Mouse (Mus musculus): ENCODE results near the gene Sparc. TPM values are rescaled to one million over a fixed set of nuclear protein-coding genes. Genes with fewer than 3 reads are reported as not detected.

The Sparc gene
- polyA plus RNA-seq, 1 experiment from 2014 or later = 814 TPM

- WGBS = 68% methylated on average over 9 of the region's 9 CpGs
These were observed 7.8 kb downstream of the Sparc start for GRCm38 (mm10) chr11:55415036-55415704.

GRCm38 (mm10) chr11:55414314-55414713 is 8.7 kb downstream of the Sparc start:
- no peak overlapping the region for H3K9ac ChIP-seq
- ATAC-seq (ENCODE audit: insufficient number of reproducible peaks, insufficient read depth, low FRiP score, low TSS enrichment) = no peak
- H3K4me1 ChIP-seq = peaks cover 26% of the 10 kb centered on the region
- no peaks in the 10 kb centered on the region for H3K27me3 ChIP-seq
- H3K4me3 ChIP-seq = no peak overlapping the region
- peaks cover 26% of the 10 kb centered on the region for H3K36me3 ChIP-seq
- 70% methylated on average over 5 of the region's 5 CpGs for WGBS
- no peak overlapping the region for H3K4me2 ChIP-seq (replicated peaks)
- no peak overlapping the region for H3K27ac ChIP-seq
- H3K9me3 ChIP-seq = no peaks in the 10 kb centered on the region

More at GRCm38 (mm10) chr11:55415036-55415704, 7.8 kb downstream of the Sparc start:
- no peak overlapping the region for H3K9ac ChIP-seq
- no peak overlapping the region for H3K4me2 ChIP-seq (replicated peaks)
- no peak for ATAC-seq (ENCODE audit: insufficient number of reproducible peaks, insufficient read depth, low FRiP score, low TSS enrichment)
- H3K27me3 ChIP-seq = no peaks in the 10 kb centered on the region
- H3K4me3 ChIP-seq = no peak overlapping the region
- no peaks in the 10 kb centered on the region for H3K9me3 ChIP-seq
- H3K27ac ChIP-seq = peak overlapping the region; percentile 57
- peaks cover 17% of the 10 kb centered on the region for H3K36me3 ChIP-seq
- peaks cover 30% of the 10 kb centered on the region for H3K4me1 ChIP-seq

- WGBS = 93% methylated on average over 2 of the region's 2 CpGs
- Histone ChIP-seq H3K4me2 (replicated peaks) (no peak overlapping the region), H3K27ac (no peak overlapping the region), H3K9ac (no peak overlapping the region), H3K9me3 (no peaks in the 10 kb centered on the region), H3K4me1 (peaks cover 22% of the 10 kb centered on the region), H3K4me3 (no peak overlapping the region), H3K36me3 (peaks cover 35% of the 10 kb centered on the region), H3K27me3 (no peaks in the 10 kb centered on the region)
- ATAC-seq (ENCODE audit: insufficient number of reproducible peaks, insufficient read depth, low FRiP score, low TSS enrichment) = no peak
These were observed 9.6 kb downstream of the Sparc start for GRCm38 (mm10) chr11:55413416-55413796.

GRCm38 (mm10) chr11:55412680-55413415 is 10.1 kb downstream of the Sparc start:
- H3K4me3 ChIP-seq = no peak overlapping the region
- no peaks in the 10 kb centered on the region for H3K9me3 ChIP-seq
- H3K27ac ChIP-seq = no peak overlapping the region
- no peak overlapping the region for H3K4me2 ChIP-seq (replicated peaks)
- 90% methylated on average over 10 of the region's 10 CpGs for WGBS
- peaks cover 41% of the 10 kb centered on the region for H3K36me3 ChIP-seq
- peaks cover 22% of the 10 kb centered on the region for H3K4me1 ChIP-seq
- H3K9ac ChIP-seq = no peak overlapping the region
- ATAC-seq (ENCODE audit: insufficient number of reproducible peaks, insufficient read depth, low FRiP score, low TSS enrichment) = no peak
- no peaks in the 10 kb centered on the region for H3K27me3 ChIP-seq

- no peak for ATAC-seq (ENCODE audit: insufficient number of reproducible peaks, insufficient read depth, low FRiP score, low TSS enrichment)
- no peak overlapping the region for H3K27ac ChIP-seq
- H3K27me3 ChIP-seq = no peaks in the 10 kb centered on the region
- no peak overlapping the region for H3K4me3 ChIP-seq
- no peaks in the 10 kb centered on the region for H3K9me3 ChIP-seq
- no peak overlapping the region for H3K9ac ChIP-seq
- peaks cover 49% of the 10 kb centered on the region for H3K36me3 ChIP-seq
- WGBS = 79% methylated on average over 7 of the region's 7 CpGs
- peaks cover 18% of the 10 kb centered on the region for H3K4me1 ChIP-seq
- H3K4me2 ChIP-seq (replicated peaks) = no peak overlapping the region
These were observed 10.9 kb downstream of the Sparc start for GRCm38 (mm10) chr11:55412034-55412433.

- no peak for ATAC-seq (ENCODE audit: insufficient number of reproducible peaks, insufficient read depth, low FRiP score, low TSS enrichment)
- Histone ChIP-seq H3K36me3 (peaks cover 64% of the 10 kb centered on the region), H3K4me3 (no peak overlapping the region), H3K27me3 (no peaks in the 10 kb centered on the region), H3K27ac (no peak overlapping the region), H3K9ac (no peak overlapping the region), H3K9me3 (no peaks in the 10 kb centered on the region), H3K4me2 (replicated peaks) (no peak overlapping the region), H3K4me1 (peaks cover 13% of the 10 kb centered on the region)
- 46% methylated on average over 3 of the region's 3 CpGs for WGBS
These were observed 12.5 kb downstream of the Sparc start for GRCm38 (mm10) chr11:55410502-55410901.

- H3K4me3 ChIP-seq = no peak overlapping the region
- peaks cover 67% of the 10 kb centered on the region for H3K36me3 ChIP-seq
- no peak overlapping the region for H3K9ac ChIP-seq
- peaks cover 9% of the 10 kb centered on the region for H3K4me1 ChIP-seq
- no peak for ATAC-seq (ENCODE audit: insufficient number of reproducible peaks, insufficient read depth, low FRiP score, low TSS enrichment)
- H3K4me2 ChIP-seq (replicated peaks) = no peak overlapping the region
- H3K9me3 ChIP-seq = no peaks in the 10 kb centered on the region
- H3K27me3 ChIP-seq = no peaks in the 10 kb centered on the region
- 89% methylated on average over 3 of the region's 3 CpGs for WGBS
- 0 out of 2 replicates have a peak overlapping the region, but pooled peaks have one; percentile 30 for H3K27ac ChIP-seq
These were observed 13.0 kb downstream of the Sparc start for GRCm38 (mm10) chr11:55410005-55410404.

- Histone ChIP-seq H3K9ac (no peak overlapping the region), H3K4me3 (no peak overlapping the region), H3K9me3 (no peaks in the 10 kb centered on the region), H3K36me3 (peaks cover 88% of the 10 kb centered on the region), H3K4me2 (replicated peaks) (no peak overlapping the region), H3K4me1 (peaks cover 7% of the 10 kb centered on the region; the same call in 1 of the 2 replicates), H3K27me3 (no peaks in the 10 kb centered on the region), H3K27ac (no peak overlapping the region)
- no peak for ATAC-seq (ENCODE audit: insufficient number of reproducible peaks, insufficient read depth, low FRiP score, low TSS enrichment)
- 96% methylated on average over 4 of the region's 4 CpGs for WGBS
These were observed 15.8 kb downstream of the Sparc start for GRCm38 (mm10) chr11:55407133-55407532.

GRCm38 (mm10) chr11:55405601-55406469 is 17.1 kb downstream of the Sparc start:
- no peak overlapping the region for H3K9ac ChIP-seq
- ATAC-seq (ENCODE audit: insufficient number of reproducible peaks, insufficient read depth, low FRiP score, low TSS enrichment) = no peak
- 52% methylated on average over 8 of the region's 8 CpGs for WGBS
- peaks cover 4% of the 10 kb centered on the region; the same call in 1 of the 2 replicates for H3K4me1 ChIP-seq
- H3K27me3 ChIP-seq = no peaks in the 10 kb centered on the region
- H3K4me3 ChIP-seq = no peak overlapping the region
- peaks cover 99% of the 10 kb centered on the region for H3K36me3 ChIP-seq
- no peak overlapping the region for H3K4me2 ChIP-seq (replicated peaks)
- 0 out of 2 replicates have a peak overlapping the region, but pooled peaks have one; percentile 36 for H3K27ac ChIP-seq
- H3K9me3 ChIP-seq = no peaks in the 10 kb centered on the region

GRCm38 (mm10) chr11:55404659-55405457 is 18.1 kb downstream of the Sparc start:
- 85% methylated on average over 9 of the region's 9 CpGs for WGBS
- Histone ChIP-seq H3K36me3 (peaks cover 97% of the 10 kb centered on the region), H3K9ac (no peak overlapping the region), H3K27me3 (no peaks in the 10 kb centered on the region), H3K27ac (peak overlapping the region; percentile 23; the same call in 1 of the 2 replicates), H3K4me1 (no peaks in the 10 kb centered on the region), H3K4me3 (no peak overlapping the region), H3K9me3 (no peaks in the 10 kb centered on the region), H3K4me2 (replicated peaks) (no peak overlapping the region)
- ATAC-seq (ENCODE audit: insufficient number of reproducible peaks, insufficient read depth, low FRiP score, low TSS enrichment) = no peak

- ATAC-seq (ENCODE audit: insufficient number of reproducible peaks, insufficient read depth, low FRiP score, low TSS enrichment) = no peak
- no peak overlapping the region for H3K4me2 ChIP-seq (replicated peaks)
- H3K4me3 ChIP-seq = no peak overlapping the region
- WGBS = 87% methylated on average over 2 of the region's 2 CpGs
- H3K27me3 ChIP-seq = no peaks in the 10 kb centered on the region
- no peaks in the 10 kb centered on the region for H3K4me1 ChIP-seq
- peaks cover 93% of the 10 kb centered on the region for H3K36me3 ChIP-seq
- no peak overlapping the region for H3K9ac ChIP-seq
- H3K9me3 ChIP-seq = no peaks in the 10 kb centered on the region
- no peak overlapping the region for H3K27ac ChIP-seq
These were observed 22.1 kb downstream of the Sparc start for GRCm38 (mm10) chr11:55400863-55401262.

Measured in embryonic facial prominence, embryonic 12.5 days (tissue).